Mouse (Mus musculus): ENCODE measurements at regions not wholly inside any gene's neighbourhood (a gene's known extent, or its start where the extent isn't known, plus 50 kb on each side); places are given as distances from the start of the nearest gene placed in this dataset.

DNA sequence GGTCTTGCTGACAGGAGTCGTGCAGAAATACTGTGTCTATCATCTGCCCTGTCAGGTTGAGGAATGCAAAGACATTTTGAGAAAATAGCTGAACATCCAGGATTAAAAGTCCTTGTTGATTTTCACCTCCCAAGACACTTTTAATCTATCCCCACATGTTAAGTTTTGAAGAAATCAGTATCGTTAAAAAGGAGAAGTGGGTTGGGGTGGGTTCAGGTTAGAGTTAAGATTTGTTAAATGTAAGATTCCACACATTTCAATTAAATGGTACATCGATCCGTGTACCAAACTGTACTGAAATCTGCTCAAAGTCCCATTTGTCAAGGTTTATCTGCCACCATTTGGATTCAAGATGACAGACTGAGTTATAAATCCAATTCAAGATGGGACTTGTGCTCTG, 162.8 kb downstream of the Dhx15 start:
- TF ChIP-seq CTCF (IDR thresholded peaks at IDR 0.05; ENCODE audit: low read depth), result no peak
- DNase-seq (ENCODE audit: low spot score) (no peak), ATAC-seq (replicated peaks; ENCODE audit: low FRiP score, low read depth) (no peak)
- H3K4me1 ChIP-seq (replicated peaks; ENCODE audit: insufficient read depth, low read length), result no peaks in the 10 kb centered on the region
- no peak overlapping the region for H3K4me2 ChIP-seq (ENCODE audit: low read length)
- H3K9me3 ChIP-seq (replicated peaks; ENCODE audit: low read length), result no peaks in the 10 kb centered on the region
- H3K9ac ChIP-seq (ENCODE audit: low read depth, low read length), result no peak overlapping the region
- no peaks in the 10 kb centered on the region for H3K27me3 ChIP-seq (ENCODE audit: insufficient read depth, low read length)
- H3K27ac ChIP-seq, result no peak overlapping the region
- no peaks in the 10 kb centered on the region for H3K36me3 ChIP-seq (ENCODE audit: insufficient read depth, low read length)
- H3K4me3 ChIP-seq (replicated peaks; ENCODE audit: low read depth, low read length), result no peak overlapping the region
- 91% methylated on average over 4 of the region's 4 CpGs for WGBS

- Histone ChIP-seq H3K27me3 (ENCODE audit: insufficient read depth, low read length) (no peaks in the 10 kb centered on the region), H3K9ac (ENCODE audit: low read depth, low read length) (no peak overlapping the region), H3K4me1 (replicated peaks; ENCODE audit: insufficient read depth, low read length) (no peaks in the 10 kb centered on the region), H3K4me2 (ENCODE audit: low read length) (no peak overlapping the region), H3K36me3 (ENCODE audit: insufficient read depth, low read length) (no peaks in the 10 kb centered on the region), H3K9me3 (replicated peaks; ENCODE audit: low read length) (no peaks in the 10 kb centered on the region), H3K4me3 (replicated peaks; ENCODE audit: low read depth, low read length) (no peak overlapping the region), H3K27ac (no peak overlapping the region)
- no peak for TF ChIP-seq CTCF (IDR thresholded peaks at IDR 0.05; ENCODE audit: low read depth)
- ATAC-seq (replicated peaks; ENCODE audit: low FRiP score, low read depth), result no peak
- no peak for DNase-seq (ENCODE audit: low spot score)
- WGBS, result 44% methylated on average over 3 of the region's 3 CpGs
Observed at GRCm38 (mm10) chr5:52026148-52026547, 164.2 kb downstream of the Dhx15 start.

DNA sequence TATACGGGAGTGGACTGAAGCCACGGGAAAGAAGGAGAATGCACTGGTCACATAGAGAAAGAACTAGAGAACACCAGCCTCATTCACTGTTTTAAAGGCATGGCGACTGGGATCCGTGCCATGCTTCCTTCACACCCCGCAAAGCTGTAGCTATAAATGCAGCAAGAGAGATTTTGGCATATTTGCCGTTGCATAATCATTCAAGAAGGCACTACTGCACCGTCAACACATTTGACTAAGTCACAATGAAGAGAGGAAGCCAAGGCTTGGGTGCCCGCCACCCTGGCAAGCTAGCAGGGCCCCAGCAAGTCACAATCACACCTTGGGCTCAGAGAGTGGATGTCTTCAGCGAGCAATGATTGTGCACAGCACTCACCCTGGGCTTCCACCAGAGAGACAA, 167.1 kb downstream of the Dhx15 start:
- no peak for TF ChIP-seq CTCF (IDR thresholded peaks at IDR 0.05; ENCODE audit: low read depth)
- ATAC-seq (replicated peaks; ENCODE audit: low FRiP score, low read depth), result no peak
- Histone ChIP-seq H3K4me1 (replicated peaks; ENCODE audit: insufficient read depth, low read length) (no peaks in the 10 kb centered on the region), H3K36me3 (ENCODE audit: insufficient read depth, low read length) (no peaks in the 10 kb centered on the region), H3K27me3 (ENCODE audit: insufficient read depth, low read length) (no peaks in the 10 kb centered on the region), H3K4me2 (ENCODE audit: low read length) (no peak overlapping the region), H3K9me3 (replicated peaks; ENCODE audit: low read length) (no peaks in the 10 kb centered on the region), H3K4me3 (replicated peaks; ENCODE audit: low read depth, low read length) (no peak overlapping the region), H3K9ac (ENCODE audit: low read depth, low read length) (no peak overlapping the region), H3K27ac (no peak overlapping the region)
- WGBS, result 81% methylated on average over 9 of the region's 9 CpGs
- no peak for DNase-seq (ENCODE audit: low spot score)

DNA sequence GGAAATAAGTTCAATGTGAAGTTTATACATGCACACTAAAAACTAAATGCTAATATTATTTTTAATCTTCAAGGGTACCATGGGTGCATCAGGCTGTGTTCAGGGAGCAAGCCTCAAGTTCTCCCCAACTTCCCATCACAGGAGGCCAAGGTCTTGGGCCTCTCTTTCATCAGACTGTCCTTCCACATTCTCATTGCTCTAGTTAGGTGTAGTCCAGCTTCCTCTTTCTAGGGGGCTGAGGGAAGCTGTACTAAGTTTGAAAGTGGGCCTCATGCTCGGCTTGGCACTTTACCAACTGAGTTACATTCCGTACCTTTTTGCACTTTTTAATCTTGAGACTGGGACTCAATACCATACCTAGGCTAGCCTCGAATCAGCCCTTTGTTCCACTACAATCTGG, 173.3 kb downstream of the Dhx15 start:
- Histone ChIP-seq H3K9ac (ENCODE audit: low read depth, low read length) (no peak overlapping the region), H3K27me3 (ENCODE audit: insufficient read depth, low read length) (no peaks in the 10 kb centered on the region), H3K4me2 (ENCODE audit: low read length) (no peak overlapping the region), H3K4me1 (replicated peaks; ENCODE audit: insufficient read depth, low read length) (no peaks in the 10 kb centered on the region), H3K9me3 (replicated peaks; ENCODE audit: low read length) (no peaks in the 10 kb centered on the region), H3K27ac (no peak overlapping the region), H3K4me3 (replicated peaks; ENCODE audit: low read depth, low read length) (no peak overlapping the region), H3K36me3 (ENCODE audit: insufficient read depth, low read length) (no peaks in the 10 kb centered on the region)
- WGBS, result 77% methylated on average over 3 of the region's 3 CpGs
- no peak for ATAC-seq (replicated peaks; ENCODE audit: low FRiP score, low read depth)
- TF ChIP-seq CTCF (IDR thresholded peaks at IDR 0.05; ENCODE audit: low read depth), result no peak
- DNase-seq (ENCODE audit: low spot score), result no peak

DNA sequence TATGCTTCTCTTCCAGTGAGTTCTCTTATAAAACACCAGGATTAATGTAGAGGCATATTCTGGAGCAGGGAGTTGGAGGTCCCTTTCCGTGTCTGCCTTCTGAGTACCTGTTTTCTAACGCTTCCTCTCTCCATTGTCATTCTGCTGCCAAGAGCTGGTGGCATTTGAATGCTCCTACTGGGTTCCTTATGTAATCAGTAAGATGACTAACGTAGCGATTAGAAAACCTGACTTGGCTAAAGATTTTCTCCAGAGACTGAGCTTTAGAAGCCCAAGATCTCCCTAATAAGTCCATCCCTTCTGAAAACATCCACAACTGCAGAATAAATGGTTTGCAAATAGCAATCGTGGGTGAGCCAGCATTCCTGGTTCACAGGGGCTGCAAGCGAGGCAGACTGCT, 174.5 kb downstream of the Dhx15 start:
- ATAC-seq (replicated peaks; ENCODE audit: low FRiP score, low read depth), result no peak
- DNase-seq (ENCODE audit: low spot score), result no peak
- no peak overlapping the region for H3K4me3 ChIP-seq (replicated peaks; ENCODE audit: low read depth, low read length)
- TF ChIP-seq CTCF (IDR thresholded peaks at IDR 0.05; ENCODE audit: low read depth), result no peak
- H3K9me3 ChIP-seq (replicated peaks; ENCODE audit: low read length), result no peaks in the 10 kb centered on the region
- no peaks in the 10 kb centered on the region for H3K4me1 ChIP-seq (replicated peaks; ENCODE audit: insufficient read depth, low read length)
- no peak overlapping the region for H3K9ac ChIP-seq (ENCODE audit: low read depth, low read length)
- no peaks in the 10 kb centered on the region for H3K36me3 ChIP-seq (ENCODE audit: insufficient read depth, low read length)
- H3K27ac ChIP-seq, result no peak overlapping the region
- WGBS, result 62% methylated on average over 6 of the region's 6 CpGs
- H3K4me2 ChIP-seq (ENCODE audit: low read length), result no peak overlapping the region
- no peaks in the 10 kb centered on the region for H3K27me3 ChIP-seq (ENCODE audit: insufficient read depth, low read length)

DNA sequence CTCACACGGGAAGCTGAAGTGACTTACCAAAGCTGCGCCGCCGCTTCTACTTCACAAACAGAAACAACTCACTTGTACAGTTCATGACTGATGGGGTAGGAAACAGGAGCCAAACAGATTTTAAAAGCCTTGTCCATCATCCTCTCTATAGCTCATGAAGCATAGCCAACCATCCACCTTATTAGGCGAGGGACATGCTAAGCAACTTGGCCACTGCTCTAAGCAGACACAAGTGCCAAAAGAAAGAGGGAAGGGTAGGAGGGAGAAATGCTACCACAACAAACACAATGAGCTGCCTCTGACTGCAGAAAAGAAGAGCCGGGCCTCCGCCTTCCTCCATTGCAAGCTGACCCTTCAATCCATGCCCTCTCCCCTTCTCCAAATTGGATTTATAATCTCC, 179.9 kb downstream of the Dhx15 start:
- 76% methylated on average over 7 of the region's 7 CpGs for WGBS
- Histone ChIP-seq H3K27ac (no peak overlapping the region), H3K4me1 (replicated peaks; ENCODE audit: insufficient read depth, low read length) (no peaks in the 10 kb centered on the region), H3K9ac (ENCODE audit: low read depth, low read length) (no peak overlapping the region), H3K9me3 (replicated peaks; ENCODE audit: low read length) (no peaks in the 10 kb centered on the region), H3K27me3 (ENCODE audit: insufficient read depth, low read length) (no peaks in the 10 kb centered on the region), H3K4me2 (ENCODE audit: low read length) (no peak overlapping the region), H3K4me3 (replicated peaks; ENCODE audit: low read depth, low read length) (no peak overlapping the region), H3K36me3 (ENCODE audit: insufficient read depth, low read length) (no peaks in the 10 kb centered on the region)
- DNase-seq (ENCODE audit: low spot score), result no peak
- no peak for ATAC-seq (replicated peaks; ENCODE audit: low FRiP score, low read depth)
- TF ChIP-seq CTCF (IDR thresholded peaks at IDR 0.05; ENCODE audit: low read depth), result no peak

DNA sequence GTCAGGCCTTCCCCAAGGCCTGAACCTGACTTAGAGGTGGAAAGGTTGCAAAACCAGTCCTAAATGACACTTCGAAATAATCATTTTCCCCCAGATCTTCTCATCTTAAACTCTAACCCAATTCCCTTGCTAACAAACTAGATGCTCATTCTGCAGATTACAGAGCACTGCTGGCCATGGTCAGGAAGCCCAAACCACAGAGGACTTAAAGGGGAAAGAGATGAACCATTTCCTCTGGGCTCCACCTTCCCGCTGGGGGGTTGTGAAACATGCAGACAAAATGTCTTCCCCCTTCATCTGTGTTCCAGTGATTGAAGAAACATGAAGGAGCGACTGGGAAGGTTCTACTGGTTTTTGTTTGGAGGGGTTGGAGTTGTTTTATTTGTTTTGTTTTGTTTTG, 181.4 kb downstream of the Dhx15 start:
- Histone ChIP-seq H3K9ac (ENCODE audit: low read depth, low read length) (no peak overlapping the region), H3K4me2 (ENCODE audit: low read length) (no peak overlapping the region), H3K4me3 (replicated peaks; ENCODE audit: low read depth, low read length) (no peak overlapping the region), H3K4me1 (replicated peaks; ENCODE audit: insufficient read depth, low read length) (no peaks in the 10 kb centered on the region), H3K27ac (no peak overlapping the region), H3K36me3 (ENCODE audit: insufficient read depth, low read length) (no peaks in the 10 kb centered on the region), H3K27me3 (ENCODE audit: insufficient read depth, low read length) (no peaks in the 10 kb centered on the region), H3K9me3 (replicated peaks; ENCODE audit: low read length) (no peaks in the 10 kb centered on the region)
- no peak for TF ChIP-seq CTCF (IDR thresholded peaks at IDR 0.05; ENCODE audit: low read depth)
- WGBS, result 88% methylated on average over 3 of the region's 3 CpGs
- ATAC-seq (replicated peaks; ENCODE audit: low FRiP score, low read depth) (no peak), DNase-seq (ENCODE audit: low spot score) (no peak)

Measured in kidney, postnatal 0 days (tissue).